Mouse (Mus musculus) thymus, postnatal 10 days (tissue): Measurements from ENCODE around the gene Fastkd5.
A peak's percentile ranks its signal among the peaks of the same experiment; 100 is the strongest.
"Not testable (repeated sequence)": the region's sequence is repeated elsewhere in the genome, so short reads cannot be mapped to it uniquely, and the experiment has no call there.

Experiments
- DNase-seq, 2 experiments: peaks; one replicate each; pipeline ENCODE4 v3.0.0; 2021; ENCODE audit warnings: low spot score in 2 of 2

Fastkd5 gene

DNA sequence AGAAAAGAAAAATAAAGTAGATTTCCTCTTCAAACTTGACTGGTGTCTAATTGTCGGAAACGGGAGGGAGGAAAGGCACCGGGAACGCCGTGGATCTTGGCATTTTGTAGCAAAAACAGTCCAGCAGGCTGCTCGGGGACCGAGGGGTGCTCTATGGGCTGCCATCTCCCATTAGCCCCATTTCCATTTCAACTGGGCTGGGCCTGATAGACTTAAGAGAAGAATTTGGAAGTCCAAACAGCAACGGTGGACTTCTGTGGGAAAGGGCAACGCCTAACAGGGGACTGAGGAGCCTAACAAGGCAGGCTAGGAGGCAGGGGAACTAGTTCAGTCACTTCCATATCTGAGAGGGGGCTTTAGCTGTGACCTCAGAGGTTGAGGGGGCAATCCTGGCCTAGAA is 52.8 kb downstream of the Fastkd5 start:
- no peak for DNase-seq

DNA sequence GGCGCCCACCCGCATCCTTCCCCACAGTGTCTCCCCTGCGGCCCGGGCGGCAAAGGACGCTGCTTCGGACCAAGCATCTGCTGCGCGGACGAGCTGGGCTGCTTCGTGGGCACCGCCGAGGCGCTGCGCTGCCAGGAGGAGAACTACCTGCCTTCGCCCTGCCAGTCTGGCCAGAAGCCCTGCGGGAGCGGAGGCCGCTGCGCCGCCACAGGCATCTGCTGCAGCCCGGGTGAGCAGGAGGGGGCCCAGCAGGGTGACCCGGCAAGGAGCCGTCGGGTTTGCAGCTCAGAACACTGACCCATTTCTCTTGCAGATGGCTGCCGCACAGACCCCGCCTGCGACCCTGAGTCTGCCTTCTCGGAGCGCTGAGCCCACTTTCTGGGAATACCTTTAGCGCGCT is 53.3 kb downstream of the Fastkd5 start:
- not testable (repeated sequence) for DNase-seq

DNA sequence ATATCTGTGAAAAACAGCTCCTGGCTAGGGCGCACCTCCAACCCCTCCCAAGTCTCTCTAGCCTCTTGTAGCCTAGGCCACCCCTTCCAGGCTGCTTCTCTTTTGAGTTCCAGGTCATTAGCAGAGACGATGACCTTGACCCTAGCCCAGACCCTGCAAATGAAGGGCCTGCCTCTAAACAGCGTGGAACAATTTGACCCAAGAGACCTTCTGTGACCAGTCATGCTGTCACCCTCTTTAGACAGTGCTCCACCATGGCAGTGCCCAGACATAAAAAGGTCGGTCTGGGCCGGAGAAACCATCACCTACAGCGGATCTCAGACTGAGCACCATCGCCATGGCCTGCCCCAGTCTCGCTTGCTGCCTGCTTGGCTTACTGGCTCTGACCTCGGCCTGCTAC is 54.0 kb downstream of the Fastkd5 start, which contains the start of gene Oxt:
TSS of gene Oxt (plus strand) at position 301 of the 400 bp plus-strand sequence.
- DNase-seq: no peak

DNA sequence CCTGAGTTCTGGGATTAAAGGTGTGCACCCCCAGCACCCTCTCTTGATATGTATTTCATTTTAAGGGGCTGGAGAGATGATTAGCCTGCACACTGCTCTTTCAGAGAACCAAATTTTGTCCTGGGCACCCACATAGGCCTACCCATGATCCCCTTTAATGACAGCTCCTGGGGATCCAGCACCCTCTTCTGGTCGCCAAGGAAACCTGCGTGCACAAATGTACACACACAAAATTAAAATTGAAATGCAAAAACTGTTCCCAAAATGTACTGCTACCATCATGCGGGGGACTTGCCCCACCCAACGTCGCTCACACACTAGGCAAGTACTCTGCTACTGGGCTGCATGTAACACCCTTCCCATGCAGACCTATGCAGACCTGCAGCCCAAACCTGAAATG is 54.9 kb downstream of the Fastkd5 start:
- DNase-seq: no peak

DNA sequence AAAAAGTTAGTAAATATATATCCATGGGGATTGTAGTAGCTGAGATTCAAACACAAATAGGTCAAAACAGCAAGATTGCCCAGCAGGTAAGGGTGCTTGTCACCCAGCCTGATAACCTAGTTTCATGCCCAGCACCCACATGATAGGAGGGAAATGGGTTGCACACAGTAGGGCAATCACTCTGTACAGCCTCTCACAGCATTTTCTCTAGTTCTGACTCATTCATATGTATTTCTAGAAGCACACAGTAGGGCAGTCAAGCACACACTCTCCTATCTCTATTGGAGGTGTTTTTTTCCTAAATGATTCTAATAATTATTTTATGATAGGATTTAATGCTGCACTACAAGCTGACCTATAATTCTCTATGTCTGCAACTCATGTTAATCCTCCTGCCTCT is 59.9 kb downstream of the Fastkd5 start:
- no peak for DNase-seq

DNA sequence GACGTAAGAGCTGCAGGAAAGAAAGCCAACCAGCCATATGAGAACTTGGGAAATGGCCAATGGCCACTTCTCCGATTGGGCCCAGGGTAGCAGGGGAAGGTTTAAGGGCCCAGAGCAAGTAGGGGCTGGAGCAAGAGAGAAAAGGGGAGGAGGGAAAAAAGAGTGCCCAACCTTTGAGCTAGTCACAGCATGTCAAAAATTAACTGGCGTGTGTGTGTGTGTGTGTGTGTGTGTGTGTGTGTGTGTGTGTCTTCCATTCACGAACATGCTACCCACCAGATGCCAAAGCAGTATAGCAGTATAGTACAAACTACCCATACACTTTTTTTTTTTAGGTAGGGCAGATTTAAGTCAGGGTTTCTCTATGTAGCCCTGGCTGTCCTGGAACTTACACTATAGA is 60.9 kb downstream of the Fastkd5 start:
- no peak for DNase-seq

DNA sequence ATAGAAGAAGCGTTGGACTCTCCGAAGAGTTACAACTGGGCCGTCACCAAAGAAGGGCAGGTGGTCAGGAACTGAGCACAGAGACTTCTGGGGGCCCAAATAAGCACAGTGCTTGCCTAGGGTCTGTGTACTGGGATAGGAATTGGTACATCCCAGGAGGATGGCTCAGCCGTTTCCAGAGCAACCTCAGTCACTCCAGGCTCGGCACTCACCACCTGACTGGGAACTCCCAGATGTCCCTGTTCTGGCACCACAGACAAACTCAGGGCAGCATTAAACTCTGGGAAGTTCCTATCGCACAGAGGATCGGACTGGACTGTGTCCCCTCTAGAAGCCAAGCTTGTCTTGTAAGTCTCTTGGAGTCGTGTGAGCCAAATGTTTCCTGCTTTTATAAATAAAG is 64.8 kb downstream of the Fastkd5 start:
- DNase-seq: no peak

DNA sequence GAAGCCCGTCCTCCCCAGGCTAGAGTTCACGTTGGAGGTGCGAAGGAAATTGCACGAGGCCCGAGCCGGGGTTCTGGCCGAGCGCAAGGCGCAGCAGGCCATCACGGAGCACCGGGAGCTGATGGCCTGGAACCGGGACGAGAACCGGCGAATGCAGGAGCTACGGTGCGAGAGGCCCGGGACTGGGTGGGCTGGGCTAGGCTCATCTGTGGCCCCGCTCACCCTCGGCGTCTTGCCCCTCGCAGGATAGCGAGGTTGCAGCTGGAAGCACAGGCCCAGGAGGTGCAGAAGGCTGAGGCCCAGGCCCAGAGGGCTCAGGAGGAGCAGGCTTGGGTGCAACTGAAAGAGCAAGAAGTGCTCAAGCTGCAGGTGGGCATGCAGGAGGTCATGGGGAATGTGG is 65.8 kb downstream of the Fastkd5 start:
- peak in 1 of 2 experiments; percentile 30 for DNase-seq
